Mouse (Mus musculus) C2C12 (cell line): Measurements from ENCODE around the gene Yap1.

Experiments
- CEBPB ChIP-seq: IDR thresholded peaks from one replicate; pipeline ENCODE4 v1.6.1; 2011; ENCODE audit warnings: low read depth, mild to moderate bottlenecking, control low read depth, moderate library complexity
- CTCF ChIP-seq: IDR thresholded peaks from one replicate; pipeline ENCODE4 v1.5.1; 2011; ENCODE audit not compliant: control insufficient read depth, insufficient read depth, insufficient read length
- FOSL1 ChIP-seq: IDR thresholded peaks from one replicate; pipeline ENCODE4 v1.8.0; 2011; ENCODE audit warnings: mild to moderate bottlenecking, low read length; ENCODE audit not compliant: poor library complexity, insufficient read depth, severe bottlenecking
- MAX ChIP-seq: IDR thresholded peaks from one replicate; pipeline ENCODE4 v1.6.1; 2011; ENCODE audit warnings: mild to moderate bottlenecking, control low read depth
- MYOD1 ChIP-seq: IDR thresholded peaks from one replicate; pipeline ENCODE4 v1.6.1; 2011; ENCODE audit warnings: low read depth; ENCODE audit not compliant: control insufficient read depth, insufficient read length
- MYOG ChIP-seq: IDR thresholded peaks from one replicate; pipeline ENCODE4 v1.6.1; 2011; ENCODE audit not compliant: control insufficient read depth, insufficient read length; ENCODE audit errors: extremely low read depth
- USF1 ChIP-seq: IDR thresholded peaks from one replicate; pipeline ENCODE4 v1.6.1; 2011; ENCODE audit warnings: low read depth, mild to moderate bottlenecking, control low read depth, moderate library complexity

- TF ChIP-seq CTCF: no peak
- TF ChIP-seq USF1: no peak
- TF ChIP-seq CEBPB: no peak
- TF ChIP-seq MYOD1: no peak
- no peak for TF ChIP-seq MYOG
- no peak for TF ChIP-seq MAX
- no peak for TF ChIP-seq FOSL1
Observed at GRCm38 (mm10) chr9:7978502-7978901, 25.9 kb downstream of the Yap1 start.
